Mouse (Mus musculus): Measurements from ENCODE around the gene Syt5.

Syt5 gene

GRCm38 (mm10) chr7:4523205-4524130 is 23.9 kb downstream of the Syt5 start:
- DNase-seq (ENCODE audit: low read depth, low spot score): no peak

- DNase-seq (ENCODE audit: low read depth, low spot score): no peak
Observed at GRCm38 (mm10) chr7:4522292-4522691, 25.0 kb downstream of the Syt5 start.

GRCm38 (mm10) chr7:4521231-4522003 is 25.9 kb downstream of the Syt5 start:
- DNase-seq (ENCODE audit: low read depth, low spot score): no peak

GRCm38 (mm10) chr7:4518487-4518886 is 28.9 kb downstream of the Syt5 start:
- no peak for DNase-seq (ENCODE audit: low read depth, low spot score)

GRCm38 (mm10) chr7:4516332-4517050 is 30.9 kb downstream of the Syt5 start, which contains the start of gene Tnnt1:
TSS of gene Tnnt1 (minus strand) at chr7:4516382.
- no peak for DNase-seq (ENCODE audit: low read depth, low spot score)

- no peak for DNase-seq (ENCODE audit: low read depth, low spot score)
Observed at GRCm38 (mm10) chr7:4515853-4516252, 31.5 kb downstream of the Syt5 start.

- DNase-seq (ENCODE audit: low read depth, low spot score): no peak
Observed at GRCm38 (mm10) chr7:4513829-4514712, 33.3 kb downstream of the Syt5 start.

- peak; percentile 72 for DNase-seq (ENCODE audit: low read depth, low spot score)
Observed at GRCm38 (mm10) chr7:4513236-4513635, 34.1 kb downstream of the Syt5 start.

- no peak for DNase-seq (ENCODE audit: low read depth, low spot score)
Observed at GRCm38 (mm10) chr7:4511489-4512224, 35.7 kb downstream of the Syt5 start.

GRCm38 (mm10) chr7:4509863-4510608 is 37.3 kb downstream of the Syt5 start:
- peak; percentile 77 for DNase-seq (ENCODE audit: low read depth, low spot score)

- no peak for DNase-seq (ENCODE audit: low read depth, low spot score)
Observed at GRCm38 (mm10) chr7:4508739-4509116, 38.6 kb downstream of the Syt5 start.

- no peak for DNase-seq (ENCODE audit: low read depth, low spot score)
Observed at GRCm38 (mm10) chr7:4508062-4508738, 39.1 kb downstream of the Syt5 start.

GRCm38 (mm10) chr7:4507220-4507619 is 40.1 kb downstream of the Syt5 start:
- no peak for DNase-seq (ENCODE audit: low read depth, low spot score)

- DNase-seq (ENCODE audit: low read depth, low spot score): no peak
Observed at GRCm38 (mm10) chr7:4504646-4505435, 42.5 kb downstream of the Syt5 start.

GRCm38 (mm10) chr7:4503858-4504257 is 43.5 kb downstream of the Syt5 start:
- DNase-seq (ENCODE audit: low read depth, low spot score): no peak

GRCm38 (mm10) chr7:4503100-4503499 is 44.2 kb downstream of the Syt5 start:
- no peak for DNase-seq (ENCODE audit: low read depth, low spot score)

- no peak for DNase-seq (ENCODE audit: low read depth, low spot score)
Observed at GRCm38 (mm10) chr7:4502421-4503090, 44.8 kb downstream of the Syt5 start.

Data from retina, postnatal 7 days (tissue).